Mouse (Mus musculus): ENCODE measurements at regions not wholly inside any gene's neighbourhood (a gene's known extent, or its start where the extent isn't known, plus 50 kb on each side); places are given as distances from the start of the nearest gene placed in this dataset.
A peak's percentile ranks its signal among the peaks of the same experiment; 100 is the strongest.

DNA sequence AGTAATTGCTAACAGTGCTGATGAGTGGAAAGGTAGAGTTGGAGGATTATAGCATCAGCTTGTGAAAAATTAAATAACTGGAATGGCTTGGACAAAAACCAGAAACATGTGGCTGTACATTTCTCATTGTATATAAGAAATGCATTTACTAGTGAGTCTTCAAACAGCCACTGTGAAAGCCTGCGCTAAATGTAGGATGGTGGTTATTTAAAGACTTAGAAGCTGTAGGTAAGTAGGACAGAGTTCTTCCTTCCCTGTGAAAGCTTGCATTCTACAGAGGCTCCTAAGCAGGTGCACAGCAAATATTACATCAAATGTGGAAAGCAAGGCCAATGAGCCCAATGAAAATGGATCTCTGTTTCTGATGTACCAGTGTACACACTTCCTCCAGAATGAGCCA lies 2999.5 kb upstream of the Gm6569 start:
- no peak for DNase-seq (ENCODE audit: inconsistent ontology term)

DNA sequence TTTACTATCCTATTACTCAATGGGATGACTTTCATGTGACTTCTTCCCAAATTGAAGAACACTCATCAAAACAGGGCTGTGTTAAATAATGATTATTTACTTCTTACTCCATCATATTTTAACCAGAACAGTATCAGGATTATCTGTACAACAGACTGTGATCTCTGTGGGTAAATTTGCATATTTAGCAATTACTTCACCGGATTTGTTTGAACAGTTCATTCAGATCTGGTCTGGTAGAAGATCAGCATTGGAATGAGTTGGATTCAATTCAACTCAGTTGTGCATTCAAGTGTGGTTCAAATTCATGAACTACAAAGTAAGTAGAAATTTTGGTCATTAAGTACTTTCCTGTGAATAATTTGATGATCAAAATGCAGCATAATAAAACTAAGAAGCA lies 2991.8 kb upstream of the Gm6569 start:
- DNase-seq (ENCODE audit: inconsistent ontology term) = peak; percentile 66

DNA sequence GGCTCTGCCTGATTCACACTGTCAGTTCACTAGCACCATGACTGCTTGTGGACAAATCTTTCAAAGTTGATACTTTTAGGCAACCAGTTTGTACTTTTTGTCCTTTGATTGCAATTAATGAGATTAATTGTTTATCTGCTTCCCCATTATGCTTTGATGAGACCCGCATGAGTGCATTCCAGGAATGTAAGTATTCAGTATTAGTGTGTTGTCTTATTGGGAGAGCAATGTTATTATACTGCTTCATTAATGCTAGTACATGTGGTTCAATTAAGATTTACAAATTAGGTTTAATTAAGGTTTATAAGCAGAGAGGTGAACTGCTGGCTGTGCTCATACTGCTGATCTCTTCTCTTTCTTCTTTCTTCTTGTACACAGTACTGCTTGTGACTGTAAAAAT lies 2984.7 kb upstream of the Gm6569 start:
- peak; percentile 88 for DNase-seq (ENCODE audit: inconsistent ontology term)

DNA sequence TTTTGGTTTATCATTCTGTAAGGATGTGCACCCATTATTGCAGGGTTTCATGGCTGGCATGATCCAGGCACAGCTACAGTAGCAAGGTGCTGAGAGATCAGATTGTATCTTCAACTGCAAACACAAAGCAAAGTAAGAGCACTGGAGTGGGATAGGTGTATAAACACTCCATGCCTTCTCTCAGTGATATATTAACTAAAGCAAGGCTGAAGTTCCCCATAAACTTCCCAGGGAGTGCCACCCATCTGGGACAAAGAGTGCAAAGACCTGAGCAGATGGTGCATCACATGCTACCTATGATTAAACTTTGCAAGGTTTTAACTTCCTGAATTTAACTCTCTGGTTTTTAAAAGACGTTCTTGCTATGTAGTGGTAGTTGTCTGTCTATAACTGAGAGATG lies 2983.9 kb upstream of the Gm6569 start:
- no peak for DNase-seq (ENCODE audit: inconsistent ontology term)

Measured in Muller cell, postnatal 12 days (primary cell).